Mouse (Mus musculus) embryonic facial prominence, embryonic 13.5 days (tissue): ENCODE results near the gene Bpifc. TPM values are rescaled to one million over a fixed set of nuclear protein-coding genes. Genes with fewer than 3 reads are reported as not detected.

Source experiments
- ATAC-seq: fragments of 200-750 bp; cut with Nextera tagmentation; 2 replicates; pipeline ENCODE4 v1.8.0; 2017; ENCODE audit warnings: low read depth; ENCODE audit not compliant: insufficient number of reproducible peaks, insufficient read depth, low FRiP score, low TSS enrichment
- H3K27ac ChIP-seq: fragments of 300-500 bp; sonication (generic); 2 replicates; pipeline ENCODE4 v1.5.1; 2015; ENCODE audit warnings: moderate library complexity, mild to moderate bottlenecking, inconsistent platforms
- H3K27me3 ChIP-seq: fragments of 300-500 bp; sonication (generic); 2 replicates; pipeline ENCODE4 v1.6.1; 2015; ENCODE audit warnings: mild to moderate bottlenecking, inconsistent platforms
- H3K36me3 ChIP-seq: fragments of 300-500 bp; sonication (generic); 2 replicates; pipeline ENCODE4 v1.6.1; 2015; ENCODE audit warnings: mild to moderate bottlenecking, inconsistent platforms
- H3K4me1 ChIP-seq: fragments of 300-500 bp; sonication (generic); 2 replicates; pipeline ENCODE4 v1.6.1; 2015; ENCODE audit warnings: inconsistent platforms
- H3K4me2 ChIP-seq: fragments of 300-500 bp; sonication (generic); 2 replicates; pipeline ENCODE4 v1.6.1; 2015; ENCODE audit warnings: moderate library complexity, mild to moderate bottlenecking, inconsistent platforms
- H3K4me3 ChIP-seq: fragments of 300-500 bp; sonication (generic); 2 replicates; pipeline ENCODE4 v1.5.1; 2015; ENCODE audit warnings: mild to moderate bottlenecking, inconsistent platforms
- H3K9ac ChIP-seq: fragments of 300-500 bp; sonication (generic); 2 replicates; pipeline ENCODE4 v1.6.1; 2015; ENCODE audit warnings: mild to moderate bottlenecking, inconsistent platforms
- H3K9me3 ChIP-seq: fragments of 300-500 bp; sonication (generic); 2 replicates; pipeline ENCODE4 v1.6.1; 2016; ENCODE audit warnings: inconsistent platforms
- WGBS: fragments of 180-500 bp; shearing (Covaris S2); methylation state at CpG from one replicate; pipeline ENCODE4 v1.1.7; 2015; ENCODE audit warnings: mixed read lengths; 5-methylcytosine and 5-hydroxymethylcytosine counted together
- polyA plus RNA-seq: library from polyadenylated mRNA; unstranded; fragments of >200 nt; fragmentation: Nextera tagmentation; extraction: Ambion mirVana; gene quantifications from 2 replicates; pipeline ENCODE4 v1.2.1, GENCODE M21; 2015

Bpifc gene
- polyA plus RNA-seq, result 0.22 and 0.52 TPM in 2 replicates

DNA sequence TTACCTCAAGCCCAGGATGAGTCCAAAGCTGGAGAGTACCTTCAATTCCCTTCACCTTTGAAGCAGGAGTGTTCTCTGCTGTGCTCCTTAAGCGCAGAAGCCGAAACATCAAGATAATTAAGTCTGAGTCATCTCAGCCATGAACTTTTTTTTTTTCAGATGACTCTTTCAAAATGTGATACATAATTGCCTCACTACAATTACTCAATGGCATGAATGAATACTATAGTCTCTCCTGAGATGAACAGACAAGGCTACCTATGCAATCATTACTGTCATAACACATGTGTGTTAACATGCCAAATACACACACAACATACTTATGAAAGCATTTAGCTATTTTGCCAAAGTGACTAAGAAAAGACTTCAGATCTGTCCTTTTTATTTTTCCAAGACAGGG, at the start of gene Bpifc:
Gene Bpifc (minus strand): TSS at position 115 of the 400 bp plus-strand sequence.
- Histone ChIP-seq H3K4me1 (no peaks in the 10 kb centered on the region), H3K27ac (no peak within 1 kb of the TSS), H3K9me3 (no peaks in the 10 kb centered on the region), H3K4me3 (no peak within 1 kb of the TSS), H3K9ac (no peak within 1 kb of the TSS), H3K4me2 (no peak within 1 kb of the TSS), H3K27me3 (no peaks in the 10 kb centered on the region), H3K36me3 (no peaks in the 10 kb centered on the region)
- WGBS, result 81% methylated on average over 2 of the region's 2 CpGs
- ATAC-seq, result no peak

DNA sequence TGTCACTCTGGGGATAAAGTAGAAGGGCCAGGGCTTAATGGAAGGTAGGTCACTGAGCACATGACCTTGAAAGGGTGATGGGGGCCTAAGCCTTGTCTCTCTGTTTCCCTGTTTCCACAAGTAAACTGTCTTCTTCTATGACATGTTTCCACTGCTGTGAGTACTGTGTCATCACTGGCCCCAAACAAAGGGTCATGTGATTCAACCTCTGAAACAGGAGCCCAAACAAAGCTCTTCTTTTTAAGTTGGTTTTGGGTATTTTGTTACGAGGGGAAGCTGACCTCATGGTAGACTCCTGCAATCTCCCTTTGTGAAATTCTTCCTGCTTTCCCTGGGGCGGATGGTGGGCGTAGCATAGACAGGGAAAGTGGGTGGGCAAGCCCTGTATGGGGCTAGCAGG, 48.6 kb upstream of the Bpifc start:
- H3K4me1 ChIP-seq, result peaks cover 4% of the 10 kb centered on the region; the same call in 1 of the 2 replicates
- H3K27ac ChIP-seq, result no peak overlapping the region
- no peak for ATAC-seq
- H3K9me3 ChIP-seq, result peaks cover 13% of the 10 kb centered on the region
- H3K4me2 ChIP-seq, result no peak overlapping the region
- H3K4me3 ChIP-seq, result no peak overlapping the region
- no peak overlapping the region for H3K9ac ChIP-seq
- no peaks in the 10 kb centered on the region for H3K27me3 ChIP-seq
- H3K36me3 ChIP-seq, result peaks cover 10% of the 10 kb centered on the region; the same call in 1 of the 2 replicates
- 41% methylated on average over 3 of the region's 3 CpGs for WGBS

DNA sequence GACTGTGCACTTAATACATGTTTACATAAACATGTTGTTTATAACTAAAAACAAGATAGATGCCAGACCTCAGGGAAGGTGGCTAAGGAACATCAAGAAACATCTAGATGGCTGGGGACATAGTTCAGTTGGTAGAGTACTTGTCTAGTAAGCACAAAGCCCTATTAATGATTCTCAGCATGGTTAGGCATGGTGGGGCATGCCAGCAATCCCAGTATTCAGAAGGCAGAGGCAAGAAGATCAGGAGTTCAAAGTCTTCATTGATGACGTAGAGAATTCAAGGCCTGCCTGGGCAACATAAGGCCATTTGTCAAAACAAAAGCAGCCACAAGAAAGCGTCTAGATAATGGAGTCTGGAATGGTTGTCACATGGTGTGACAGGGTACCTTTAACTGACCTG, 46.0 kb upstream of the Bpifc start:
- peaks cover 18% of the 10 kb centered on the region for H3K36me3 ChIP-seq
- WGBS, result 61% methylated on average over 2 of the region's 2 CpGs
- ATAC-seq, result no peak
- H3K9me3 ChIP-seq, result peaks cover 13% of the 10 kb centered on the region
- H3K4me2 ChIP-seq, result no peak overlapping the region
- H3K9ac ChIP-seq, result no peak overlapping the region
- H3K27ac ChIP-seq, result no peak overlapping the region
- H3K4me3 ChIP-seq, result no peak overlapping the region
- no peaks in the 10 kb centered on the region for H3K4me1 ChIP-seq
- no peaks in the 10 kb centered on the region for H3K27me3 ChIP-seq

GRCm38 (mm10) chr10:86057286-86057685, 45.6 kb upstream of the Bpifc start:
- no peak overlapping the region for H3K27ac ChIP-seq
- no peak overlapping the region for H3K4me3 ChIP-seq
- no peaks in the 10 kb centered on the region for H3K27me3 ChIP-seq
- 71% methylated on average over 11 of the region's 11 CpGs for WGBS
- no peaks in the 10 kb centered on the region for H3K4me1 ChIP-seq
- no peak overlapping the region for H3K9ac ChIP-seq
- ATAC-seq, result no peak
- H3K36me3 ChIP-seq, result peaks cover 18% of the 10 kb centered on the region
- peaks cover 13% of the 10 kb centered on the region for H3K9me3 ChIP-seq
- no peak overlapping the region for H3K4me2 ChIP-seq

DNA sequence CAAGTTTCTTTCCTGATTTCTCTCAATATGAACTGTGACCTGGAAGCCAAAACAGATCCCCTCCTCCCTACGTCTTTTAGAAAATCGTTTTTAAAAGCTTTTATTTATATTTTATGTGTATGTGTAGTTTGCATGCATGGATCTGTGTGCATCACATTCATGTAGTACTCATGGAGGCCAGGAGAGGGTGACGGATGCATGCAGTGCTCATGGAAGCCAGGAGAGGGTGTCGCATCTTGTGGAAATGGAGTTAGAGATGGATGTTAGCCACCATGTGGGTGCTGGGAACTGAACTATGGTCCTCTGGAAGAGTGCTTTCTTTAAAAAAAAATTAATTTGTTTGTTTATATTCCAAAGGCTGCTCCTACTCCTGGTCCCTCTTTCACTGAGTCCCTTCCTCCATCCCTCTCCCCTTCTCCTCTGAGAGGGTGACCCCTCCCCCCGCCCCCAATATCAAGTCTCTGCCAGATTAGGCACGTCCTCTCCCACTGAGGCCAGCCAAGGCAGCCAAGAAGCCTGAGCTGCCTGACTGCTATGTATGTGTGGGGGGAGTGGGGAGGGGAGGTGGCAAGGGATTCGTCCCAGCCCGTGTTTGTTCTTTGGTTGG, 44.7 kb upstream of the Bpifc start:
- Histone ChIP-seq H3K4me3 (no peak overlapping the region), H3K36me3 (peaks cover 19% of the 10 kb centered on the region), H3K9ac (no peak overlapping the region), H3K9me3 (peaks cover 6% of the 10 kb centered on the region; the same call in 1 of the 2 replicates), H3K4me1 (no peaks in the 10 kb centered on the region), H3K27ac (no peak overlapping the region), H3K27me3 (no peaks in the 10 kb centered on the region), H3K4me2 (no peak overlapping the region)
- no peak for ATAC-seq
- WGBS, result 85% methylated on average over 8 of the region's 8 CpGs

- Histone ChIP-seq H3K27me3 (no peaks in the 10 kb centered on the region), H3K9ac (no peak overlapping the region), H3K4me1 (0 out of 2 replicates have a peak, but pooled peaks cover 3% of the 10 kb centered on the region), H3K9me3 (peaks cover 6% of the 10 kb centered on the region; the same call in 1 of the 2 replicates), H3K36me3 (peaks cover 26% of the 10 kb centered on the region), H3K27ac (no peak overlapping the region), H3K4me3 (no peak overlapping the region), H3K4me2 (no peak overlapping the region)
- 83% methylated on average over 10 of the region's 10 CpGs for WGBS
- no peak for ATAC-seq
Observed at GRCm38 (mm10) chr10:86052818-86053522, 41.3 kb upstream of the Bpifc start.

GRCm38 (mm10) chr10:86050522-86050921, 38.8 kb upstream of the Bpifc start:
- no peak for ATAC-seq
- H3K4me1 ChIP-seq, result 0 out of 2 replicates have a peak, but pooled peaks cover 3% of the 10 kb centered on the region
- no peak overlapping the region for H3K9ac ChIP-seq
- H3K9me3 ChIP-seq, result no peaks in the 10 kb centered on the region
- H3K4me3 ChIP-seq, result no peak overlapping the region
- no peaks in the 10 kb centered on the region for H3K27me3 ChIP-seq
- H3K4me2 ChIP-seq, result no peak overlapping the region
- no peak overlapping the region for H3K27ac ChIP-seq
- peaks cover 32% of the 10 kb centered on the region for H3K36me3 ChIP-seq
- WGBS, result 67% methylated on average over 2 of the region's 2 CpGs

DNA sequence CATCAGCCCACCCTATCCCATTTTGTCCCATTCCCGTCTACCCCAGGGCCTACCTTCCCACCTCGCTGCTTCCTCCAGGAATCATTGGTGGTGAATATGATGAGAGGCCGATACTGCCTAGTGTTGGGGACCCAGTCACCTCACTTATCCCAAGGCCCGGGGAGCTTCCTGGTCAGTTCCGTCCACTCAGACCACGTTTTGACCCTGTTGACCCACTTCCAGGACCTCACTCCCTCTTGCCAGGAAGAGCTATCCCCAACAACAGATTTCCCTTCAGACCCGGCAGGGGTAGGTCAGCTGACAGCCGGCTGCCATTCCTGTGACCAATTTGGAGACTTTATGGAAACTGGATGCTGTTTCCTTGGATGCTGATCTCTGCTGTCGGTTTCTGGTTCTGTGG, 36.1 kb upstream of the Bpifc start:
- H3K4me1 ChIP-seq, result 0 out of 2 replicates have a peak, but pooled peaks cover 3% of the 10 kb centered on the region
- no peaks in the 10 kb centered on the region for H3K9me3 ChIP-seq
- WGBS, result 78% methylated on average over 9 of the region's 9 CpGs
- H3K27me3 ChIP-seq, result no peaks in the 10 kb centered on the region
- H3K9ac ChIP-seq, result no peak overlapping the region
- H3K27ac ChIP-seq, result no peak overlapping the region
- no peak overlapping the region for H3K4me2 ChIP-seq
- peaks cover 35% of the 10 kb centered on the region for H3K36me3 ChIP-seq
- no peak for ATAC-seq
- no peak overlapping the region for H3K4me3 ChIP-seq

DNA sequence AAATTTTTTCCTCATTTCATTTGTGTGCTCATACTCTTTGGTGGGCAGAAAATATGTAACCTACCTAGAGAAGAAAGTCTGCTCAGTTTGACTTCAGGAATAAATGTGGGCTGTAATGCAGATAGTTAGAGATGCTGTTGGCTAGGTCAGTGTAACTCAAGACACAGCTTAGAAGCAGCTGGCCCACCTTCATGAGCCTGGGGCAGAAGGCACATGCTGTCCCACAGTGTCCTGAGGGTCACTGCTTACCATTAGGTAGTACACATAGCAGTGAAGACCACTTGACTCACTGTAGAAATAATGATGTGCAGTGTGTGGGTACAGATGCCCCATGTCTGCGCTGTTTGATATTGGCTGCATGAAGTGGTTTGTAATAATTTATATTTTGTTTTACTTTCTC, 34.7 kb upstream of the Bpifc start:
- H3K27ac ChIP-seq, result no peak overlapping the region
- 98% methylated on average over 1 of the region's 1 CpGs for WGBS

DNA sequence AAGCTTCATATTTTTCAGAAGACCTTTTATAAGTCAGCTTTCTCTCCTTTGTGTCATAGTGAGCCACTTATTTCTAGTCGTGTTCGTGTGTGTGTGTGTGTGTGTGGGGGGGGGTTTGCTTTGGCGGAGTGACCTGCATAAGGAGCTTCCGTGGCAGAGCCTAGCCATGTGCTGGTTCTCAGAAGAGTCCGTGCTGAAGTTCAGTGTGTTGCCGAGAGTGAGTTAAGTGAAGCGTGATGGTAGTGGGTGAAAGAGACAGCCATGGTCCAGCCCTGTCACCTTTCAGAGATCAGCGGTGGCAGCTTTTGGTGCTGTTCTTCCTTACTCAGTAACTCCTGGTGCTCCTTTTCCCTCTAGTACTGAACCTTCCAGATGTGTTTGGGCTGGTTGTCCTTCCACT, 32.4 kb upstream of the Bpifc start:
- Histone ChIP-seq H3K27ac (no peak overlapping the region), H3K4me2 (no peak overlapping the region), H3K4me1 (no peaks in the 10 kb centered on the region), H3K9me3 (no peaks in the 10 kb centered on the region), H3K36me3 (peaks cover 38% of the 10 kb centered on the region), H3K4me3 (no peak overlapping the region), H3K27me3 (no peaks in the 10 kb centered on the region), H3K9ac (no peak overlapping the region)
- 92% methylated on average over 8 of the region's 8 CpGs for WGBS
- ATAC-seq, result no peak

More for the DNA sequence above, 34.7 kb upstream of the Bpifc start:
- Histone ChIP-seq H3K4me2 (no peak overlapping the region), H3K36me3 (peaks cover 41% of the 10 kb centered on the region), H3K9ac (no peak overlapping the region), H3K4me3 (no peak overlapping the region), H3K9me3 (no peaks in the 10 kb centered on the region), H3K27me3 (no peaks in the 10 kb centered on the region), H3K4me1 (0 out of 2 replicates have a peak, but pooled peaks cover 3% of the 10 kb centered on the region)
- ATAC-seq, result no peak

DNA sequence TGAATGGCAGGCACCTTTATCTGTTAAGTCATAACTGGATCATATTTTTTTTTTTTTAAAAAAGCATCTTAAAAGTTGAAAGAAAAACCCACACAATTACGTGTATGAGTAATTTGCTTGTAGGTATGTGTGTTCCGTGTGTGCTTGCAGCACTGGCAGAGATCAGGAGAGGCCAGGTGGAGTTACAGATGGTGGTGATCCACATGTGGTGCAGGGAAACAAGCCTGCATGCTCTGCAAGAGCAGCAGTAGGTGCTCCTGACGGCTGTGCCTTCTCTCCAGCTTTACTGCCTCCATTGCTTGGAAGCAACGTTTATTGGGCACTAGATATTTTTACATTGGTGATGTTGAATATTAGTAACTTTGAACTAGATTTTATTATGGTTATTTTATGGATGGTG, 32.0 kb upstream of the Bpifc start:
- H3K9ac ChIP-seq, result no peak overlapping the region
- no peaks in the 10 kb centered on the region for H3K27me3 ChIP-seq

More for the DNA sequence above, 32.0 kb upstream of the Bpifc start:
- Histone ChIP-seq H3K9me3 (no peaks in the 10 kb centered on the region), H3K4me2 (no peak overlapping the region), H3K4me1 (no peaks in the 10 kb centered on the region), H3K4me3 (no peak overlapping the region), H3K36me3 (peaks cover 38% of the 10 kb centered on the region), H3K27ac (no peak overlapping the region)
- WGBS, result 75% methylated on average over 4 of the region's 4 CpGs
- no peak for ATAC-seq
